Mouse (Mus musculus) heart, postnatal 0 days (tissue): ENCODE results near the gene Dlg2. TPM values are rescaled to one million over a fixed set of nuclear protein-coding genes. Genes with fewer than 3 reads are reported as not detected.

Experiments used
- ATAC-seq: fragments of 200-750 bp; cut with Nextera tagmentation; 2 replicates; pipeline ENCODE4 v1.8.0; 2017; ENCODE audit warnings: low read depth, moderate number of reproducible peaks, moderate library complexity; ENCODE audit not compliant: insufficient read depth
- DNase-seq: peaks from one replicate; pipeline ENCODE4 v3.0.0-alpha.2; 2016; ENCODE audit warnings: low spot score
- H3K27ac ChIP-seq: fragments of 300-500 bp; sonication (generic); 2 replicates; pipeline ENCODE4 v1.5.1; 2014; ENCODE audit warnings: low read depth, mild to moderate bottlenecking
- H3K27me3 ChIP-seq: fragments of 300-500 bp; sonication (generic); 2 replicates; pipeline ENCODE4 v1.6.1; 2014; ENCODE audit warnings: low read length, mixed read lengths; ENCODE audit not compliant: control insufficient read depth, insufficient read depth
- H3K36me3 ChIP-seq: fragments of 300-500 bp; sonication (generic); replicated peaks from 2 replicates; pipeline ENCODE4 v1.6.1; 2014; ENCODE audit warnings: low read length, mixed read lengths; ENCODE audit not compliant: control insufficient read depth, insufficient read depth
- H3K4me1 ChIP-seq: fragments of 300-500 bp; sonication (generic); 2 replicates; pipeline ENCODE4 v1.6.1; 2014; ENCODE audit warnings: antibody characterized with exemption; ENCODE audit not compliant: control insufficient read depth, insufficient read depth
- H3K4me2 ChIP-seq: fragments of 300-500 bp; sonication (generic); 2 replicates; pipeline ENCODE4 v1.6.1; 2014; ENCODE audit warnings: low read depth, mild to moderate bottlenecking, low read length, moderate library complexity
- H3K4me3 ChIP-seq: fragments of 300-500 bp; sonication (generic); 2 replicates; pipeline ENCODE4 v1.5.1; 2014; ENCODE audit warnings: low read depth, low read length
- H3K9ac ChIP-seq: fragments of 300-500 bp; sonication (generic); replicated peaks from 2 replicates; pipeline ENCODE4 v1.6.1; 2014; ENCODE audit warnings: low read depth, low read length, mixed read lengths
- H3K9me3 ChIP-seq: fragments of 300-500 bp; sonication (generic); replicated peaks from 2 replicates; pipeline ENCODE4 v1.6.1; 2016; ENCODE audit warnings: low read length; ENCODE audit not compliant: control insufficient read depth
- CTCF ChIP-seq: IDR thresholded peaks from 2 replicates; pipeline ENCODE4 v1.5.1; 2016; ENCODE audit warnings: antibody characterized with exemption, control low read depth, low read depth
- EP300 ChIP-seq: IDR thresholded peaks from 2 replicates; pipeline ENCODE4 v1.6.1; 2016; ENCODE audit warnings: antibody characterized with exemption, low read depth
- WGBS: fragments of 180-500 bp; shearing (Covaris S2); extraction: QIAGEN DNeasy Blood & Tissue Kit; methylation state at CpG from one replicate; pipeline ENCODE4 v1.1.7; 2014; 5-methylcytosine and 5-hydroxymethylcytosine counted together
- polyA plus RNA-seq: library from polyadenylated mRNA; unstranded; fragments of >200 nt; fragmentation: Nextera tagmentation; extraction: Ambion mirVana; gene quantifications from 2 replicates; pipeline ENCODE4 v1.2.1, GENCODE M21; 2015
- total RNA-seq: library from RNA; depleted of rRNA; stranded (reverse); fragments of >200 nt; gene quantifications from 2 replicates; pipeline ENCODE4 v1.2.3, GENCODE M21; 2014; ENCODE audit warnings: low replicate concordance

The Dlg2 gene
- total and polyA plus RNA-seq, 2 experiments from 2014 or later = 1.3 to 2.3 TPM

DNA sequence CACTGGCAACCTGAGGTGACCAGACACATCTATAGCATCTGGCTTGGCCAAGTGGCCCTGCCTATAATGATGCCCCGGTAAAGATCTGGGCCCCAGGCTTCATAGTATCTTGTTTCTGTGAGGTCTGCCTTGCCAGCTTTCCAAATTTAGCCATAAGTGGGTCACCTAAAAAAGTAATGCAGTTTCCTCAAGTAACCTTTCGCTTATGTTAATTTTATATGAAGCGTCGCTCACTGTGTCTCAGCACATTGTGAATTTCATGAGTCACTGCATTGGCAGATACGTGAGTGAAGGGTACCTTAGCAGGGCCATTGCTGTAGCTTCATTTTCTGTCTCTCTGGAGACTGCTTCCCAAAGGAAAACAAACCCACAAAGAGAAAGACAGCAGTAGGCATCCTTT lies 912.8 kb downstream of the Dlg2 start:
- ATAC-seq = no peak
- H3K4me1 ChIP-seq = no peaks in the 10 kb centered on the region
- no peak overlapping the region for H3K9ac ChIP-seq
- H3K27me3 ChIP-seq = no peaks in the 10 kb centered on the region
- H3K9me3 ChIP-seq = no peaks in the 10 kb centered on the region
- H3K36me3 ChIP-seq = no peaks in the 10 kb centered on the region
- no peak overlapping the region for H3K4me2 ChIP-seq
- no peak for TF ChIP-seq EP300
- DNase-seq = no peak
- no peak overlapping the region for H3K27ac ChIP-seq
- WGBS = 76% methylated on average over 5 of the region's 5 CpGs
- H3K4me3 ChIP-seq = no peak overlapping the region

DNA sequence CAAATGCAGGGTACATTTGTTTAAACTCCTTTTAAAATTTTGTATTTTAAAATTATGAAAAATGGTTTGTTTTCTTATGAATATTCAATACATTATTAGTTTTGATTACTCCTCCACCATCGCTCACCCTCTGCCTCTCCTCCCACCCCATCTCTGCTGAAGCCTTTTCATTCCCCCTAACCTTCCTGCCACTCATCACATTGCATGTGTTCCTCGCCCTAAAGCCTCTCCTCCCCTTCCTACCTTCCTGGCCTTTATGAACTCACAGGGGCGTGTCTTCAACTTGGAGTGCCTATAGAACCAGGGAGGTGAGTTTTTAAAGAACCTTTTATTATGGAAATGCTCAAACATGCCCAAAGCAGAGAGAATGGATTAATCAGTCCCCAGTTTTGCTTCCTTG lies 921.4 kb downstream of the Dlg2 start:
- TF ChIP-seq CTCF (no peak), EP300 (no peak)
- Histone ChIP-seq H3K36me3 (no peaks in the 10 kb centered on the region), H3K4me1 (no peaks in the 10 kb centered on the region), H3K4me3 (no peak overlapping the region), H3K9me3 (no peaks in the 10 kb centered on the region), H3K27ac (no peak overlapping the region), H3K27me3 (no peaks in the 10 kb centered on the region), H3K9ac (no peak overlapping the region), H3K4me2 (no peak overlapping the region)
- 41% methylated on average over 3 of the region's 3 CpGs for WGBS
- no peak for DNase-seq
- no peak for ATAC-seq

DNA sequence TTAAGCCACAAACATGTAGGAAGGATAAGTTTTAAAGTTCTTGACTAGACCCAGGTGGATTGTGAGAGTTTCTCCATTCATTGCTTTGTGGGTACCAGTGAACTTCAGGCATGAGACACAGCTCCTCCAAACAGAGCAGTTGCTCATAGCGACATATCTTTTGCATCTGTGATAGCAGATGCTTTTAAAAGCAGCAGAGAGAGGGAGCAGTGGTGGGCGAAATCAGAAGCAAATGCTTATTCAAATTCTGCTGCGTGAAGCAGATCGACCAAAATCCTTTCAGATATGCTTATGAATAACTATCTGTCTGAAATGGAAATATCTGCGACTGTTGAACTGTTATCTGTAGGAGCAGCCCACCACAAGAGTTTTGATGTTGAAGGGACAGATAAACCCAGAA lies 935.6 kb downstream of the Dlg2 start:
- no peak for TF ChIP-seq CTCF
- TF ChIP-seq EP300 = no peak
- Histone ChIP-seq H3K9ac (no peak overlapping the region), H3K4me2 (no peak overlapping the region), H3K27me3 (no peaks in the 10 kb centered on the region), H3K36me3 (no peaks in the 10 kb centered on the region), H3K4me1 (no peaks in the 10 kb centered on the region), H3K4me3 (no peak overlapping the region), H3K9me3 (no peaks in the 10 kb centered on the region), H3K27ac (no peak overlapping the region)
- 68% methylated on average over 5 of the region's 5 CpGs for WGBS
- ATAC-seq (no peak), DNase-seq (no peak)

DNA sequence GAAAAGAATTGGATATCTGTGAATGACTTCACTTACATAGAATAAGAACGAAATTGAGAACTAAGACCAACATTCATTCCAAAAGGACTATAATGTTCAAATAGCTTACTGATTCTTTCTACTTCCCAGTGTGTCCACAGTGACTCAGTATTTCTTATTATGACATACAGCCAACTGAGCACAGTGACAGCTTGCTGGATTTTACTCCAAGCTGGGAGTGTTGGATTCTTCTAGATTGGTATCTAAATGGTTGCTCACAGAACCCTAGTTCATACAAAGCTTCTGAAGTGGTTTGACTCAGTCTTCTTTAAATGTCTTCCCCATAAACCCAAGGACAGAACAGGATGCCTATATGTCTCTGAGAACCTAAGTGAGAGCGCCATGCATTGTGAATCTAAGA lies 937.7 kb downstream of the Dlg2 start:
- 73% methylated on average over 2 of the region's 2 CpGs for WGBS
- Histone ChIP-seq H3K36me3 (no peaks in the 10 kb centered on the region), H3K9ac (no peak overlapping the region), H3K4me2 (no peak overlapping the region), H3K4me3 (no peak overlapping the region), H3K4me1 (no peaks in the 10 kb centered on the region), H3K27me3 (no peaks in the 10 kb centered on the region), H3K9me3 (no peaks in the 10 kb centered on the region), H3K27ac (no peak overlapping the region)
- TF ChIP-seq CTCF (no peak), EP300 (no peak)
- ATAC-seq = no peak
- no peak for DNase-seq

DNA sequence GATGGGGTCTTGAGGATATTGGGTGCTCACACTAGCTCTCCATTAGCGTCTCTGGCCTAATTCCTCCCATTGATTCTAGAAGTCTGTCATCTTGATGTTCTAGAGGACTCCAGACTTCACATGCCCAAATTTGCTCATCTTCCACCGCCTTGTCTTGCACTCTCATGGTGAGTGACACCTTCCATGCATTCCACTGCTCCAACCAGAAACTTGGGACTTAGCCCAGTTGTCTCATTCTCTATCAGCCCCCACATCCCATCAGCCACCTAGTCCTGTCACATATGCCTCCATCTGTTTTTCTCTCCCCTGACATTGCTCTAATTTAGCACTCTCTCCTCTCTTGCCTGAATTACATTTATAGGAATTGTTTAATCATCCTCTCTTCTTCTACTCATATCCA lies 938.3 kb downstream of the Dlg2 start:
- no peaks in the 10 kb centered on the region for H3K4me1 ChIP-seq
- H3K4me2 ChIP-seq = no peak overlapping the region
- WGBS = 70% methylated on average over 2 of the region's 2 CpGs
- no peaks in the 10 kb centered on the region for H3K27me3 ChIP-seq
- TF ChIP-seq EP300 = no peak
- no peak for TF ChIP-seq CTCF
- no peak overlapping the region for H3K9ac ChIP-seq
- H3K9me3 ChIP-seq = no peaks in the 10 kb centered on the region
- H3K36me3 ChIP-seq = no peaks in the 10 kb centered on the region
- DNase-seq = no peak
- no peak for ATAC-seq
- H3K27ac ChIP-seq = no peak overlapping the region
- no peak overlapping the region for H3K4me3 ChIP-seq

DNA sequence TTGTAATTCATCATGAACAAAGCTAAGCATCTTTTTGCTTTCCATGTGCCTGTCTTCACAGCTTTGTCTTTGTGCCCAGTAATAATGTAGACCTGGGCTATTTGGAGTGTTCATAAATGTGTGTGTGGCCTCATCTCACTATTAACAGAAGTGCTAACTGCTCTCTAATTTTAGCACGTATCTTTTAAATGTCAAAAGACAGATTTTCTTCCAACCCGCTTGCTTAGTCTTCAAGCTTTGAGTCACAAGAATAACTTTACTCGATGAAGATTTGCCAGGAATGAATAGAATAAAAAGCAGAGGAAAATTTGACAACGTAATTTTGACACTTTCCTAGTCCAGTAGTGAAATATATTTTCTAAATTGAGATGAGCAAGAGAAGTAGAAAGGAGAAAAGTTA lies 943.7 kb downstream of the Dlg2 start:
- TF ChIP-seq EP300 (no peak), CTCF (no peak)
- ATAC-seq = no peak
- H3K4me1 ChIP-seq = no peaks in the 10 kb centered on the region
- no peaks in the 10 kb centered on the region for H3K9me3 ChIP-seq
- H3K36me3 ChIP-seq = no peaks in the 10 kb centered on the region
- H3K4me2 ChIP-seq = no peak overlapping the region
- H3K27ac ChIP-seq = no peak overlapping the region
- no peak for DNase-seq
- WGBS = 67% methylated on average over 4 of the region's 4 CpGs
- no peak overlapping the region for H3K4me3 ChIP-seq
- H3K9ac ChIP-seq = no peak overlapping the region
- H3K27me3 ChIP-seq = no peaks in the 10 kb centered on the region
